Mouse (Mus musculus): ENCODE measurements around the gene Lrrc8b. TPM values are rescaled to one million over a fixed set of nuclear protein-coding genes. Genes with fewer than 3 reads are reported as not detected.

The Lrrc8b gene
- polyA plus RNA-seq, 1 experiment from 2014 or later: 9.4 TPM

DNA sequence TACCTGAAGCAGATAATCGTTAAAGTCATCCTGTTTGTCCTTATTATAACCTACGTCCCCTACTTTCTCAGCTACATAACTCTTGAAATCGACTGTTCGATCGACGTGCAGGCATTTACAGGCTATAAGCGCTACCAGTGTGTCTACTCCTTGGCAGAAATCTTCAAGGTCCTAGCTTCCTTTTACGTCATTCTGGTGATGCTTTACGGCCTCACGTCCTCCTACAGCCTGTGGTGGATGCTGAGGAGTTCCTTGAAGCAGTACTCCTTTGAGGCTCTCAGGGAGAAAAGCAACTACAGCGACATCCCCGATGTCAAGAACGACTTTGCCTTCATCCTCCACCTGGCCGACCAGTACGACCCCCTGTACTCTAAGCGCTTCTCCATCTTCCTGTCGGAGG lies 65.0 kb downstream of the Lrrc8b start:
- no peak for ATAC-seq (replicated peaks; ENCODE audit: low FRiP score)
- no peak overlapping the region for H3K9ac ChIP-seq (ENCODE audit: low read depth, low read length)
- peaks cover 13% of the 10 kb centered on the region for H3K36me3 ChIP-seq (ENCODE audit: control insufficient read depth, insufficient read depth, low read length)
- no peaks in the 10 kb centered on the region for H3K9me3 ChIP-seq (ENCODE audit: control insufficient read depth, low read length)
- H3K4me3 ChIP-seq (ENCODE audit: low read depth, low read length): no peak overlapping the region
- WGBS: 94% methylated on average over 17 of the region's 17 CpGs
- no peaks in the 10 kb centered on the region for H3K4me1 ChIP-seq (replicated peaks; ENCODE audit: control insufficient read depth, insufficient read depth, low read length)
- H3K27ac ChIP-seq (ENCODE audit: low read depth, low read length): no peak overlapping the region
- no peak overlapping the region for H3K4me2 ChIP-seq
- H3K27me3 ChIP-seq (replicated peaks; ENCODE audit: control insufficient read depth, insufficient read depth, low read length): no peaks in the 10 kb centered on the region
- DNase-seq (ENCODE audit: low spot score): no peak

DNA sequence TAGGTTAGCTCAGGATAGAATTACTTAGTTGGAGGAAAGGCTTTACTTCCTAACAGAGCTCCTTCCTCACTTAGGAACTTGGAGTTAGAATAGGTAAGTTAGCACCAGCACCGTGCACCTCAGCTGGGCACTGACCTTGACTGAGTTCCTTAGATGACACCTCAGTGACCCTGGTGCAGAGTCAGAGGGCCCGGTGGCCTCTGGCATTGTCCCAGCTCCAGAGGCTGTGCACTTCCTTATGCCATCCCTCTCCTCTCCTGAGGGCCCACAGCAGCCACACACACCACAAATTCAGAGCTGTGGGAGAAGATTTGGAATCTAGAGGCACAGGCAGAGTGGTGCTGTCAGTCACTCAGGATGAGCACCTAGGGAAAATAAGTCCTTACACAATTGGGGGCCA lies 68.1 kb downstream of the Lrrc8b start:
- H3K4me1 ChIP-seq (replicated peaks; ENCODE audit: control insufficient read depth, insufficient read depth, low read length): no peaks in the 10 kb centered on the region
- H3K4me2 ChIP-seq: no peak overlapping the region
- ATAC-seq (replicated peaks; ENCODE audit: low FRiP score): no peak
- no peak for DNase-seq (ENCODE audit: low spot score)
- H3K4me3 ChIP-seq (ENCODE audit: low read depth, low read length): no peak overlapping the region
- H3K9ac ChIP-seq (ENCODE audit: low read depth, low read length): no peak overlapping the region
- no peak overlapping the region for H3K27ac ChIP-seq (ENCODE audit: low read depth, low read length)
- no peaks in the 10 kb centered on the region for H3K27me3 ChIP-seq (replicated peaks; ENCODE audit: control insufficient read depth, insufficient read depth, low read length)
- H3K36me3 ChIP-seq (ENCODE audit: control insufficient read depth, insufficient read depth, low read length): peaks cover 13% of the 10 kb centered on the region
- no peaks in the 10 kb centered on the region for H3K9me3 ChIP-seq (ENCODE audit: control insufficient read depth, low read length)
- 82% methylated on average over 2 of the region's 2 CpGs for WGBS

DNA sequence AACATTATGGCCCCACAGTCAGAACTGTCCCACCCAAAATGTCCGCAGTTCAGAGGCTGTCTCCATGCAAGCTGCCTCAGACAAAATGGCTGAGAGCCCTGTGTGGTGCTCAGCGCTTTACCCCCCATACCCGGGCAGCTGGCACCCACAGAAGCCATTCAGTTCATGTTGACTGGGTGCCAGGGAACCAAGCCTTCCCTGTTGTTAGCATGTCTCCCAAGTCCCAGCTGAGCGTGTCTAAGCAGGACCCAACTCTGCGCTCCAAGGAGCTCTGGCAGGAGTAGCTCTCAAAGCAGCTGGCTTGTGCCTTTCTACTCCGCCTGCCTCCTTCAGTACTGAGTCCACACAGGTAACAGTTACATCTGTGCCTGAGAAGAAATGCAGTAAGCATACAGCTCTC lies 68.7 kb downstream of the Lrrc8b start:
- Histone ChIP-seq H3K36me3 (ENCODE audit: control insufficient read depth, insufficient read depth, low read length) (peaks cover 13% of the 10 kb centered on the region), H3K27me3 (replicated peaks; ENCODE audit: control insufficient read depth, insufficient read depth, low read length) (no peaks in the 10 kb centered on the region), H3K4me1 (replicated peaks; ENCODE audit: control insufficient read depth, insufficient read depth, low read length) (no peaks in the 10 kb centered on the region), H3K9ac (ENCODE audit: low read depth, low read length) (no peak overlapping the region), H3K4me2 (no peak overlapping the region), H3K9me3 (ENCODE audit: control insufficient read depth, low read length) (no peaks in the 10 kb centered on the region), H3K27ac (ENCODE audit: low read depth, low read length) (no peak overlapping the region), H3K4me3 (ENCODE audit: low read depth, low read length) (no peak overlapping the region)
- DNase-seq (ENCODE audit: low spot score): no peak
- WGBS: 91% methylated on average over 6 of the region's 6 CpGs
- ATAC-seq (replicated peaks; ENCODE audit: low FRiP score): no peak

DNA sequence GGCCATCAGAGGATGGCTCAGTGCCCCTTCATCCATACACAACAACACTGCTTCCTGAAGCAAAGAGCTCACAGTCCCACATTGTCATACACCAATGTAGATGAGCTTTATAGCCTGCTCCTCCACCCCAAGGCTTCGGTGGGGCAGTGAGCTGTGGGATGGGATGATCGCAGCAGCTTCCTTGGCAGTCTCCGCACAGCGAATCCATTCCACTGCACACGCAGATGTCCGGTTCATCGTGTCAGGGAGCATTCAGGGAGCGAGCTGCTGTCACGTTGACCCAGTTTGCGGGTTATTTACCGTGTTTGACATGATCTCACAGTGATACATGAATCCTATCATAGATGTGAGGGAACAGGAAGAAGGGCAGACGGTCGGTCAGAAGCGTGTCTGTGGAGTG lies 69.3 kb downstream of the Lrrc8b start:
- no peak for ATAC-seq (replicated peaks; ENCODE audit: low FRiP score)
- Histone ChIP-seq H3K9me3 (ENCODE audit: control insufficient read depth, low read length) (no peaks in the 10 kb centered on the region), H3K27me3 (replicated peaks; ENCODE audit: control insufficient read depth, insufficient read depth, low read length) (no peaks in the 10 kb centered on the region), H3K4me2 (no peak overlapping the region), H3K4me3 (ENCODE audit: low read depth, low read length) (no peak overlapping the region), H3K4me1 (replicated peaks; ENCODE audit: control insufficient read depth, insufficient read depth, low read length) (no peaks in the 10 kb centered on the region), H3K9ac (ENCODE audit: low read depth, low read length) (no peak overlapping the region), H3K36me3 (ENCODE audit: control insufficient read depth, insufficient read depth, low read length) (peaks cover 10% of the 10 kb centered on the region), H3K27ac (ENCODE audit: low read depth, low read length) (no peak overlapping the region)
- WGBS: 94% methylated on average over 14 of the region's 14 CpGs
- DNase-seq (ENCODE audit: low spot score): no peak

DNA sequence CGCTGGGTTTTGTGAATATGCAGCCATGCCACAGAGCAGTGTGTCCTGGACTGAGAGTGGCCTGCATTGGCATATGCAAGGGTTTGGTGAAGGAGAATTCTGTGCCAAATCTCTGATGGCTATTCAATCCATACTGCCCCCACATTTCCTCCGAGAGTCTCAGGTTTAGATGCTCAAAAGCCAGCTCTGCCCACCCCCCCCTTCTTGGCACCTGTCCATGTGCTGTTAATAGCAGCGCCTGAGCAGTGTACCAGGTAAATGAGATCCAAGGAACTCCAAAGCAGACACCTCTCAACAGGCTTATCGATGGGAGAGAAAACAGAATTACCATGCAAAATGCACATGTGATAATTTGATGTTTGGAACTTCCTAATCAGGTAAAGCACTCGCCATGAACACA lies 74.6 kb downstream of the Lrrc8b start:
- no peak overlapping the region for H3K27ac ChIP-seq (ENCODE audit: low read depth, low read length)
- ATAC-seq (replicated peaks; ENCODE audit: low FRiP score): no peak
- no peak for DNase-seq (ENCODE audit: low spot score)
- H3K9me3 ChIP-seq (ENCODE audit: control insufficient read depth, low read length): no peaks in the 10 kb centered on the region
- H3K4me1 ChIP-seq (replicated peaks; ENCODE audit: control insufficient read depth, insufficient read depth, low read length): no peaks in the 10 kb centered on the region
- no peak overlapping the region for H3K4me2 ChIP-seq
- no peak overlapping the region for H3K4me3 ChIP-seq (ENCODE audit: low read depth, low read length)
- no peak overlapping the region for H3K9ac ChIP-seq (ENCODE audit: low read depth, low read length)
- H3K36me3 ChIP-seq (ENCODE audit: control insufficient read depth, insufficient read depth, low read length): no peaks in the 10 kb centered on the region
- H3K27me3 ChIP-seq (replicated peaks; ENCODE audit: control insufficient read depth, insufficient read depth, low read length): no peaks in the 10 kb centered on the region
- WGBS: 91% methylated on average over 5 of the region's 5 CpGs

DNA sequence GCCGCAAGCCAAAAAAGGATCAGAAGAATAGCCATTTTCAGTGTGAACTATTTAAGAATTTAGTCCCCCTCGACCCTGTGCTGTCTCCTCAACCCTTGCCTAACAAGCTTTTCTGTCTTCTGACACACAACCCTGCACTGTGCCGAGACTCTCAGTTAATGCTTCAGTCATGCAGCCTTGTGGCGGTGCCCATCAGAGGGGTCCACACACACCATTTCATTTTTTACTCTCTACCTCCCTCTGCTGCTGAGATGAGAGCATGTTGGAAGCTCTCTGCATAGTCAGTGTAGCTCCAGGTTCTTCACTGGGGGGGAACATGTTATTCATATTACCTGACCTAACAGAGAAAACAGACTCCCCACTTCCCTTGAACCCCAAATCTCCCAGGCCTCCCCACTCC lies 75.8 kb downstream of the Lrrc8b start:
- H3K9ac ChIP-seq (ENCODE audit: low read depth, low read length): no peak overlapping the region
- 0 out of 2 replicates have a peak, but pooled peaks cover 4% of the 10 kb centered on the region for H3K4me1 ChIP-seq (replicated peaks; ENCODE audit: control insufficient read depth, insufficient read depth, low read length)
- H3K4me2 ChIP-seq: no peak overlapping the region
- H3K27me3 ChIP-seq (replicated peaks; ENCODE audit: control insufficient read depth, insufficient read depth, low read length): no peaks in the 10 kb centered on the region
- no peak overlapping the region for H3K4me3 ChIP-seq (ENCODE audit: low read depth, low read length)
- H3K9me3 ChIP-seq (ENCODE audit: control insufficient read depth, low read length): no peaks in the 10 kb centered on the region
- H3K36me3 ChIP-seq (ENCODE audit: control insufficient read depth, insufficient read depth, low read length): no peaks in the 10 kb centered on the region
- no peak overlapping the region for H3K27ac ChIP-seq (ENCODE audit: low read depth, low read length)
- no peak for ATAC-seq (replicated peaks; ENCODE audit: low FRiP score)
- DNase-seq (ENCODE audit: low spot score): no peak
- WGBS: 58% methylated on average over 4 of the region's 4 CpGs

DNA sequence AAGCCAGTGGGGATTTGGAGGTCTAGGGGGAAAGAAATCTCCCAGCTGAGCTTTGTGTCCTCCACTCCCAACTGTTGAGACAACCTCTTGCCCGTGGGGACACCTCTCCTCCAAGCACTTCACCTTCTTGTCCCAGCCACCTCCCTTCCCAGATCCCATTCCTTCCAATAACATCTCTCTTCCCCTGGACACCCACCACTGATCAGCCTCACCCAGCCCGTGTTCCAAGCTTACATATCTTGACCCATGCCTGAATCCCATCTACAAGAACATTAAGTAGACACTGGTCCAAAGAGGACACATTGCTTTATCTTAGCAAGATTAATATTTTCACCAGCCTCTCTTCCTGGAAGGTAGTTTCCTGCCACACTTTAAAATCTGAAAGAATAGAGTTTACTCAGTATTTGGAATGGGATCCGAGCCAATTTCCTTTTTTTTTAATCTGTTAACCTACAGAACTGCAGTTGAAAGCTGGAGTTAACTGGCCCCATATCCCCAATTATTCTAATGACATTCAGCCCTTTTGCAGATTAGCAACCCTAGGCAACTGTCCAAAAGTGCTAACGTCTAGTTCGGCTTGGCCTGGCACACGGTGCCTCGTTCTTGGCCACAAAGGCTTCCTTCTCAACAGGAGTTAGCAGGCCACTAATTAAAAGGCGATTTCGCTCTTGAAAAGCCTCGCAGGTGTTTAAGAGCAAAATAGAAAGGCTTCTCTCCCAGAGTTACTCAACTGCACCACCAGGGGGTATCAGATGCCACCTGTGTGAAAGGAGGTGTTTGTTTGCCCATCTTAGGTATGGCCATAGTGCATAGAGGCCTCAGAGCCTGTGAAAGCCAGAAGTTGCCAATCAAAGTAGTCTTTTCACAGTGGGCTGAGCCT lies 77.0 kb downstream of the Lrrc8b start:
- 64% methylated on average over 10 of the region's 10 CpGs for whole genome bisulfite sequencing

DNA sequence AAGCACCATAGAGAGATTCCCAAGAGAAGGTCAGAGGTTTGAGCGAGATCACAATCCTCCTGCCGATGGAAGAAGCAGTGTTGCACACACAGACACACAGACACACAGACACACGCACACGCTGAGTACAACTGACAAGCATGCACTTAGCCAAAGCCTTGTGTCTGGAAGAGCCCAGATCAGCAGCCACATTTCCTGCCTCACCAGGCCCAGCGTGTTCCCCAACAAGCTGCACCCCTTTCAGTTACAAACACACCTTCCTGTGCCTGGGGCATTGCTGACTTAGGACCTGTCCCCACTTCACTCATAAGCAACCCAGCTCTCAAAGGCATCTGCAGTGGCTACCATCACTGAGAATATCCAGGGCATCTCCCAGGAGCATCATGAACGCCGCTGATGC lies 77.8 kb downstream of the Lrrc8b start:
- Histone ChIP-seq H3K9ac (ENCODE audit: low read depth, low read length) (no peak overlapping the region), H3K4me1 (replicated peaks; ENCODE audit: control insufficient read depth, insufficient read depth, low read length) (0 out of 2 replicates have a peak, but pooled peaks cover 4% of the 10 kb centered on the region), H3K9me3 (ENCODE audit: control insufficient read depth, low read length) (no peaks in the 10 kb centered on the region), H3K4me2 (no peak overlapping the region), H3K4me3 (ENCODE audit: low read depth, low read length) (no peak overlapping the region), H3K36me3 (ENCODE audit: control insufficient read depth, insufficient read depth, low read length) (no peaks in the 10 kb centered on the region), H3K27ac (ENCODE audit: low read depth, low read length) (no peak overlapping the region), H3K27me3 (replicated peaks; ENCODE audit: control insufficient read depth, insufficient read depth, low read length) (0 out of 2 replicates have a peak, but pooled peaks cover 2% of the 10 kb centered on the region)
- 89% methylated on average over 7 of the region's 7 CpGs for WGBS
- ATAC-seq (replicated peaks; ENCODE audit: low FRiP score) (no peak), DNase-seq (ENCODE audit: low spot score) (no peak)

More for the DNA sequence above, 77.0 kb downstream of the Lrrc8b start:
- DNase-seq (ENCODE audit: low spot score) (no peak), ATAC-seq (replicated peaks; ENCODE audit: low FRiP score) (no peak)
- Histone ChIP-seq H3K36me3 (ENCODE audit: control insufficient read depth, insufficient read depth, low read length) (no peaks in the 10 kb centered on the region), H3K4me2 (no peak overlapping the region), H3K4me3 (ENCODE audit: low read depth, low read length) (no peak overlapping the region), H3K4me1 (replicated peaks; ENCODE audit: control insufficient read depth, insufficient read depth, low read length) (0 out of 2 replicates have a peak, but pooled peaks cover 4% of the 10 kb centered on the region), H3K9me3 (ENCODE audit: control insufficient read depth, low read length) (no peaks in the 10 kb centered on the region), H3K9ac (ENCODE audit: low read depth, low read length) (no peak overlapping the region), H3K27me3 (replicated peaks; ENCODE audit: control insufficient read depth, insufficient read depth, low read length) (no peaks in the 10 kb centered on the region), H3K27ac (ENCODE audit: low read depth, low read length) (no peak overlapping the region)
